Mouse (Mus musculus) urinary bladder, postnatal 14 days (tissue): Measurements from ENCODE around the gene Chordc1.
"Not testable (repeated sequence)": the region's sequence is repeated elsewhere in the genome, so short reads cannot be mapped to it uniquely, and the experiment has no call there.

ENCODE experiments used
- DNase-seq: peaks from one replicate; pipeline ENCODE4 v3.0.0; 2021; ENCODE audit warnings: low spot score

Chordc1 gene

DNA sequence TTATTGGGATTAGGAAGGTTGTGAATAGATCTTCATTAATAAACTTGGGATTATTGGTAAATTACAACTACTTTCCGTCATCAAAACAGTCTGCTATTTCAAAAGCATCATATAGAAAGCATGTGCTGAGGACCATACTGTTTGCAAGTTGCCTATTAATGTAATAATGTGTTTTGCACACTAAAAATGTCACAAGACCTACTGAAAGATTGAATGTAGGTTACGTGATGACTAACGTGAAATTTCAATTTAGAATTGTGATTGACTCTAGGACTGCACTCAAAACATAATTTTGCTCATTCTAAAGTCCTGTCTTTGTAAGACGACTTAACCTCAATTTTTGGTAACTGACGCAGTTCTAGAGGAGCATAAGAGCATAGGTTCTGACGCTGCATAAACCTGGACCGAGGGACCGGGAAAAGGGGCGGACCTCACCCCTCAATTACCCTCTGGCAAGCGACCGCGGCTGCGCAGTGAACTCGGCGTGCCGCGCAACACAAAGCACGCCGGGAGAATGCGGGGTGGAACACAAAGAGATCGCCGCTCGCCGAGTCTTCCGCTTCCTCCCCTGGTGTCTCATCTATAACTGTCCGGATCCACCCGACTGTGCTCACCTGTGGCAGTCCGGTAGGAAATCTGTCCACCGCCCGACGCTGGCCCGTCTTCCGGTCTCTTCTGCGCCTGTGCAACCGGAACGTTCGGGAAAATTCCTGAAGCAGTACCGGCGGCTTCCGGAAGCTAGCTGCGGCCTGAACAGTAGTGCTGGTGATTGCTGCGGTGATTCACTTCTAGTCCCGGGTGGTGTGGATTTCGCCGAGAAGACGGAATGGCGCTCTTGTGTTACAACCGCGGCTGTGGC is at the start of gene Chordc1:
Gene Chordc1 (plus strand): TSS at position 555 of the 859 bp plus-strand sequence.
- peak; percentile 94 for DNase-seq

DNA sequence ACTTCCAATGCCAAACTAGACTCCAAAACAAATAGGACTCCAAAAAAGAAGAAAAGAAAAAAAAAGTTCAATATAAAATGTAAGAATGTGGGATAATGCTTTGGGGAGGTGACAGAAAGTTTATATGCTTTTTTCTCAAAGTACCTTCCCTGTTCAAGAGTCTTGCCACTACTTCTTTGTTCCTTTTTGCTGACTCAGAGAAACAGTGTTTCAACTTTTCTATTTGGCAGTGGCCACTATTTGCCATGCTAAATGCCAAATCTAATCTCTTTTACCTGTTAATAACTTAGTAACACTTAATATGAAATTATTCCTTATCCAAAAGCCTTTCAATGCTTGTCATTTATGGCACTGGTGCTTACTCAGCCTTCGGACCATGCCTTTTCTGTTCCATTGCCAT is 16.0 kb upstream of the Chordc1 start:
- no peak for DNase-seq

DNA sequence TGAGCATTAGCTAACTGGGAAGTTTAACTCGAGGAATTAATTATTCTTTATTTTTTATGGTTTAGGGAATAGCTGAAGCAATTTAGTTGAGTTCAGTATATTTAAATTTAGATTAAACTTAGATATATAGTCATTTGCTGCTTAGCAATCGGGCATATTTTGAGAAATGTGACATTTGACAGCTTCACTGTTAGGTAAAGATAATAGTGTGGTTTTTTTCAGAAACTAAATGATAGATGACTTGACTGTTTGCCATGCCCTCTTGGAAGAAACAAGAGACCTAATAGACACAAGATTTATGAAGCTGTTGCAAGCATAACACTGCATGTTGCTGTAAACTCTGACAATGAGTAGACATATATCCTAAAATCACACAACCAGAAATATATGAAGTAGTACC is 15.1 kb upstream of the Chordc1 start:
- DNase-seq: no peak

DNA sequence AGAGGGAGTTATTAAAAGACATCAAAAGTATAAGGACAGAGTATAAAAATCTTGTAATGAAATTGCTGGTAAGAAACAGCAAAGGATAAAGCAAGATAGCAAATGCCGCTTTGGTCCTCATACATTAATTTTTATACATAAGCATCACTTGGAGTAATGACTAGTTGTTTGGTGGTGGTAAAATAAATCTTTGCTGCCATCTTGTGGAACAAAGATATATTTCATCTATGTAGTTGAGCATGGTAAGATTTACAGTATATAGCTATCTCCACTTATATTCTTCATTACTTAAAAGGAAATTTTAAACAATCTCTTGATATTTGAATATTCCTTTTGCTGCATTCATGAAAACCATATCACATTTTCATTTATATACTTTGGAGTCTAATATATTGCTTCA is 14.4 kb upstream of the Chordc1 start:
- DNase-seq: no peak

DNA sequence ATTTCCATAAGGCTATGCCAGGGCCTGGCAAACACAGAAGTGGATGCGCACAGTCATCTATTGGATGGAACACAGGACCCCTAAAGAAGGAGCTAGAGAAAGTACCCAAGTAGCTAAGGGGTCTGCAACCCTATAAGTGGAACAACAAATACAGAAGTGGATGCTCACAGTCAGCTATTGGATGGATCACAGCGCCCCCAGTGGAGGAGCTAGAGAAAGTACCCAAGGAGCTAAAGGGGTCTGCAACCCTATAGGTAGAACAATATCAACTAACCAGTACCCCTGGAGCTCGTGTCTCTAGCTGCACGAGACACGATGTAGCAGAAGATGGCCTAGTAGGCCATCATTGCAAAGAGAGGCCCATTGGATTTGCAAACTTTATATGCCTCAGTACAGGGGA is 13.2 kb upstream of the Chordc1 start:
- DNase-seq: not testable (repeated sequence)

DNA sequence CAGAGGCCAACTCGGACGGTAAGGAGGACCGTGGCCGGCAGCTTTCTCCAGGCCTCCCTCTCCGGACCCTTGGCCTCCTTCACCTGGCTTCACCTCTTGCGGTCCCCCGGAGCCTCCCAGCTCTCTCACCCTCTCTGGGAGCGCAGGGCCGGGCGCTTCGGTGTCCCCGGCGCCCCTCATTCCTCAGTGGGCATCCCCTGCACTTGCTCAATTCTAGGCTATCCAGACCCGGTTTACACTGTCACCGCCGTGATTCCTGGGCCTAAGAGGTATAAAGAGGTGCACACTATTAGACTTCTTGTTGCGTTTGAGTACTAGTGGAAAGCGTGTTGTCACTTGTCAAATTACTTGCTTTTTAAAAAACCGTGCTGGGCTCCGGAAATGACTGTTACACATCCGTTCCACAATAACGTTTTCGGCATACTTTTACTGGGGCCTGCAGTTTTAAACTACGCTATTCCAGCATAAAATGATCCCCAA is 558 bp downstream of the Chordc1 start:
- no peak for DNase-seq

DNA sequence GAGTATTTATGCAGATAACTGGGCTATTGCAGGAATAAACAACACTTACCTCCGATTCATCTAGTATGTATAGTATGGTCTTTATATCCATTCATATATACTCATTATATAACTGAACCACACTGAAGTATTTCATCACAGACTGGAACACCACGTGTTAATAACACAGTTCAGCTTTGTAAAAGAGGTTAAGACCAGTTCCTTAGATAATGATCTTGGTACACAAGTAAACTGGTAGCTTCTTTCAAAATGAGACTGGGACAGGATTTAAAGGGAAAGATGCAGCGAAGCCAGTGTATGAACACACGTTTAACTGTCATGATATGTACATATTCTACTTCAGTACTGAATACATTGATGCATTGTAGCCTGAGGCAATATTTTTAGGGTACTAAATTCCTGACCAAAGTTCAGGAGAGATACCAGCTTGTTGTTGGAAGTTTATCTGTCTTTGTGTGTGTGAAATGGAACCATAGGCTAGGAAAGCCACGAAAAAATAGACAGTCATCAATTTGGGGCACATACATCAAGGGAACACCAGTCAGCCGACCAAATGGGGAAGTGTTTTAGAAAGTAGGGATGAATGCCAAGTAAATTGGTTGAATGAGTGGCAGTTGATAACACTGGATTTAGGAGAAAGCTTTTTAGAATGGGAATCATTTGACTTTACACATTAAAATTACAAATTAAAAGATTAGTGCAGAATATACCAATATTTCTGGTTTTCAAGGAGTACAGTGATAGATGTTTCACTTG is 1.3 kb downstream of the Chordc1 start:
- DNase-seq: no peak

DNA sequence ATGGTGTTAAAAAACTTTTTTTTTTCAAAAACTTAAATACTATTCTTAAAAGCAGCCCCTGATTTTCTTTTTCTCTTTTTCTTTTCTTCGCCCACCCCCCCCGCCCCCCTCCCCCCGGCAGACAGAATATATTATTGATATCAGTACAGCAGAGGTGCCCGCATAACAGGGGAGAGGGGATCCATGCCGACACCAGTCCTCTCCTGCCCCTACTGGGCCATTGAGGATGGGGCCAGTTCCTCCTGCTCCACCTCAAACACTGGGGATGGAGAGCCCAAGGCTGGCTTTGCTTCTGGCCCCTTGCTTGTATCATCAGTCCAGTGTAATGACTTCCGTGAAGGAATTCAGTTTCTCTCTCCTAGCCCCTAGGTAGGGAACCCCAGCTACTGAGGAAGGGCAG is 6.4 kb downstream of the Chordc1 start:
- DNase-seq: no peak

DNA sequence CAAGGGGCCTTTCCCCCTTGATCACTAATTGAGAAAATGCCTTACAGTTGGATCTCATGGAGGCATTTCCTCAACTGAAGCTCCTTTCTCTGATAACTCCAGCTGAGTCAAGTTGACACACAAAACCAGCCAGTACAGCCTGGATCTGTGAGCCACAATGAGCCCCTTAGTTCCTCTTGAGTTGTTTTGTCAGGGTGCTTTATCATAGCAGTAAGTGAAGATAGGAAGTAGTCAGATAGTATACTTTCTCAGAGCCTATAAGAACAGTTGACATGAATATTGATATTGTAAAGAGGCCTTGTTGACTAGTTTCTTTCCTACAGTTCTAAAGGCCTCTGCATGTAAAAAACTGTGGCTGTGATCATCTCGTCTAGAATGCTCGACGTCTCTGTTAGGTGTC is 28.1 kb downstream of the Chordc1 start:
- no peak for DNase-seq
